Mouse (Mus musculus): ENCODE results near the gene Aplnr. TPM values are rescaled to one million over a fixed set of nuclear protein-coding genes. Genes with fewer than 3 reads are reported as not detected.

Aplnr gene
- polyA plus RNA-seq (2015; fragmentation: Nextera tagmentation; extraction: Ambion mirVana), result 61.8 and 62.0 TPM in 2 replicates

DNA sequence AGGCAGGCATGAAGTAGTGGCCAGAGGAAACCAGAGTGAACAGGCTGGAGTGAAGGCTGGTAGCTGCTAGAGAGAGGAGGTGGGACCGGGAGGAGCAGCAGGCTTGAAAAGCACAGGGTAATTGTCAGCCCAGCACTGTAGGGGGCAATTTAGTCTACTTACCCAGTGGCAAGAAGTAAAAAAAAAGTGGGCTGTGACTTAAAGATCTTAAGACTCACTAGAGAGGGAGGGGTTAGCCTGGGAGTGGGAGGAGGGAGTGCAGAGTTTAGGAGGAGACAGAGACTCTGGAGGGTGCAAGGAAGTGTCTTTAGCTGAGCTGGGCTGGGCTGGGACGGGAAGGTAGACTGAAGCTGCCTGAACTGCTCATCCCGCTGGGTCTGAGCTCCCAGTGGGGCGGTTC is at the start of gene Aplnr:
Aplnr (plus strand) TSS at position 137 of the 400 bp plus-strand sequence.
- peaks cover 16% of the 10 kb centered on the region for H3K4me1 ChIP-seq (ENCODE audit: control insufficient read depth, insufficient read depth, low read length)
- H3K27ac ChIP-seq (ENCODE audit: low read length), result peak within 1 kb of the TSS; percentile 40
- no peaks in the 10 kb centered on the region for H3K36me3 ChIP-seq (ENCODE audit: control insufficient read depth, insufficient read depth, low read length)
- WGBS, result 15% methylated on average over 4 of the region's 4 CpGs
- no peak within 1 kb of the TSS for H3K4me2 ChIP-seq (ENCODE audit: low read depth, low read length)
- no peaks in the 10 kb centered on the region for H3K27me3 ChIP-seq (replicated peaks; ENCODE audit: control insufficient read depth, insufficient read depth, low read length)
- H3K4me3 ChIP-seq (ENCODE audit: low read length), result peak within 1 kb of the TSS; percentile 24
- no peaks in the 10 kb centered on the region for H3K9me3 ChIP-seq (ENCODE audit: control insufficient read depth, low read length)
- peak within 1 kb of the TSS; percentile 40; the same call in 1 of the 2 replicates for H3K9ac ChIP-seq (ENCODE audit: low read depth, low read length)
- peak; percentile 51 for ATAC-seq

DNA sequence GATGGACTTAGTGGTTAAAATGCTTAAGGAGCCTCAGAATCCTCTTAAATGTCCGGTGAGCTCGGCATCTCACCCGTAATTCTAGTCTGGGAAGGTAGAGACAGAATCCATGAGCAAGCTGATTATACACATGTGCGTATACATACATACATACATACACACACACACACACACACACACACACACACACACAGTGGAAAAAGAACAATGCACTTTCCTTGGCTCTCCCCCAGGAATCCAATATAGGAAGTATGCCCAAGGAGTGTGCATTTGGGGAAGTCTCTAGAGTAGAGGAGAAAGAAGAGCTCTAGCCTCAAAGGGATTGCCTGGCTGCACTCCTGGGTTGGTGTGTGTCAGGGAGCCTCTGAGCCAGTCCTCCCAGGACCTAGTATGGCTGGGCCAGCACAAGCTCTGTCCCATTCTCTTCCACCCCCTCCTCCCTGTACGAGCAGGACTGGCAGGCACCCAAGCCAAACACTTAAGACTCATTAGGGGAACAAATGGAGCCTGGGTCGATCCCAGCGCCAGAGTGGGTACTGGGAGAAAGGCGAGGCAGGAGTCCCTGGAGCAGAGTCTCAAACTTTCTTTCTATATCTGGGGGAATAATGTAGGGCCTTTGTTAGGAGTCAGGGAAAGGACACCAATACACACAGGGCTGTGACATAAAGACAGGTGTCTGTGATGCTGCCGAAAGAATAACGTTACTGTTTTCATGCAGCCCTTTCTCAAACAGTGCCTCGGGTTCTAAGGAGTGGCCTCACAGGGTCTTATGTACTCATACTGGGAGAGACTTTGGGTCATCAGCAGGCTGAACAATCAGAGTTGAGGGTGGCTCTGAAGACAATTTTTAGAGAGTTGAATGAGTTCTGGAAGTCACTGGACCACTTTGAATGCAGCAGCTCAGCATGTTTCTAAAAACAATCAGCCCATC is 47.0 kb upstream of the Aplnr start:
- 58% methylated on average over 11 of the region's 11 CpGs for WGBS
- Histone ChIP-seq H3K4me3 (ENCODE audit: low read length) (no peak overlapping the region), H3K4me1 (ENCODE audit: control insufficient read depth, insufficient read depth, low read length) (peaks cover 6% of the 10 kb centered on the region; the same call in 1 of the 2 replicates), H3K9ac (ENCODE audit: low read depth, low read length) (no peak overlapping the region), H3K36me3 (ENCODE audit: control insufficient read depth, insufficient read depth, low read length) (no peaks in the 10 kb centered on the region), H3K9me3 (ENCODE audit: control insufficient read depth, low read length) (no peaks in the 10 kb centered on the region), H3K27me3 (replicated peaks; ENCODE audit: control insufficient read depth, insufficient read depth, low read length) (no peaks in the 10 kb centered on the region), H3K27ac (ENCODE audit: low read length) (no peak overlapping the region), H3K4me2 (ENCODE audit: low read depth, low read length) (no peak overlapping the region)
- ATAC-seq, result peak; percentile 55

DNA sequence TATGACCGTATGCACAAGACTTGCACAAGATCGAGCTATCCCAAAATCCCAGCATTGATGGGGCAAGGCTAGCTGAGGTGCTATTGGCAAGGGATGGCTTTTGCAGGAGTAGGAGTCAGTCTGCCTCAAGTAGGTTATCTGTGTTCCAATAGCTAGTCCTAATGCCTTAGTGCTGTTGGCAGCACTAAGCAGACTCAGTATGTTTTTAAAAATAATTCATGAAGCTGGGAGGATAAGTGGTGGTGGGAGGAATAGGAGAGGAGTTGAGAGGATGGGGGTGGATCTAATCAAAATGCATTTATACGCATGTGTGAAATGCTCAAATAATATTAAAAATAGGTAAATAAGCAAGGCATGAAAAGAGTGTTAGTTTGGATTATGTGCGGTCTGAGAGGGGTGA is 44.7 kb upstream of the Aplnr start:
- 95% methylated on average over 4 of the region's 4 CpGs for WGBS
- H3K36me3 ChIP-seq (ENCODE audit: control insufficient read depth, insufficient read depth, low read length), result no peaks in the 10 kb centered on the region

DNA sequence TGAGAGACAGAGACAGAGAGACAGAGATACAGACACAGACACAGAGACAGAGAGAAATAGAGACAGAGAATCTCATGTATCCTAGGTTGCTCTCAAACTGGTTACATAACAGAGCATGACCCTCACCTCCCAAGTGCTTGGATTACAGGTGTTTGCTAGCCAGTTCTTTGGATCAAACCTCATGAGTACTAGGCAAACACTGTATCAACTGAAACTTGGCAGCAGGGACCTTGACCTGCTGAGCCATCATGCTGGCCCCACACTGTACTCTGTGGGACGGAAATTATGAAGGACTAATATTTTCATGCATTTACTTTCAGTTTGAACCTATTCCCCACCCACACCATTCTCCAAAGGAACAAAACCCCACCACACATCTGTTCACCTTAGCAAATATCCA is 42.6 kb upstream of the Aplnr start:
- H3K9ac ChIP-seq (ENCODE audit: low read depth, low read length), result no peak overlapping the region
- WGBS, result 62% methylated on average over 1 of the region's 1 CpGs

More for the DNA sequence above, 44.7 kb upstream of the Aplnr start:
- H3K27ac ChIP-seq (ENCODE audit: low read length), result no peak overlapping the region
- H3K9me3 ChIP-seq (ENCODE audit: control insufficient read depth, low read length), result no peaks in the 10 kb centered on the region
- no peak overlapping the region for H3K9ac ChIP-seq (ENCODE audit: low read depth, low read length)
- peaks cover 14% of the 10 kb centered on the region for H3K4me1 ChIP-seq (ENCODE audit: control insufficient read depth, insufficient read depth, low read length)
- H3K27me3 ChIP-seq (replicated peaks; ENCODE audit: control insufficient read depth, insufficient read depth, low read length), result no peaks in the 10 kb centered on the region
- no peak overlapping the region for H3K4me2 ChIP-seq (ENCODE audit: low read depth, low read length)
- no peak for ATAC-seq
- no peak overlapping the region for H3K4me3 ChIP-seq (ENCODE audit: low read length)

DNA sequence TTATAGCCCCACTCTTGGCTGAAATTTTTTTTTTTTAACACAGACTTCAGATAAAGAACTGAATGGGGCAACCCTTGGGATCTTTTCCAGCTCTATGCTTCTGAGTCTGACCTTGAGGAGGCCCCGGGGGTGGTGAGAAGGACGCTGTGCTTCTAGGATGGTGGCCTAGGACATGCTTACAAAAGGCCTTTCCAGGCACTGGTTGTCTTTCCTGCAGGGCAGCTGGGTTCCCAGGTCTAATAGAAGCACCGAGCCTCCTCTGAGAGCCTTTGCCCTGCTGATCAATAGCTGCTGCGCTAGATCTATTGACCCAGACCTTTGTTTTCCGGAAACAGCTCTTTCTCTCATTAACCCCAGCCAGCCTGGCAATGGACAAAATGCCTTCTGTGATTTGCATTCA is 40.1 kb upstream of the Aplnr start:
- 0 out of 2 replicates have a peak overlapping the region, but pooled peaks have one; percentile 7 for H3K9ac ChIP-seq (ENCODE audit: low read depth, low read length)
- WGBS, result 33% methylated on average over 5 of the region's 5 CpGs
- no peak overlapping the region for H3K4me2 ChIP-seq (ENCODE audit: low read depth, low read length)
- no peaks in the 10 kb centered on the region for H3K36me3 ChIP-seq (ENCODE audit: control insufficient read depth, insufficient read depth, low read length)
- peaks cover 14% of the 10 kb centered on the region for H3K4me1 ChIP-seq (ENCODE audit: control insufficient read depth, insufficient read depth, low read length)
- no peaks in the 10 kb centered on the region for H3K27me3 ChIP-seq (replicated peaks; ENCODE audit: control insufficient read depth, insufficient read depth, low read length)
- no peak overlapping the region for H3K4me3 ChIP-seq (ENCODE audit: low read length)
- no peaks in the 10 kb centered on the region for H3K9me3 ChIP-seq (ENCODE audit: control insufficient read depth, low read length)
- 0 out of 2 replicates have a peak overlapping the region, but pooled peaks have one; percentile 23 for H3K27ac ChIP-seq (ENCODE audit: low read length)
- ATAC-seq, result peak; percentile 21; the same call in 1 of the 2 replicates

More for the DNA sequence above, 42.6 kb upstream of the Aplnr start:
- Histone ChIP-seq H3K36me3 (ENCODE audit: control insufficient read depth, insufficient read depth, low read length) (no peaks in the 10 kb centered on the region), H3K27me3 (replicated peaks; ENCODE audit: control insufficient read depth, insufficient read depth, low read length) (no peaks in the 10 kb centered on the region), H3K9me3 (ENCODE audit: control insufficient read depth, low read length) (no peaks in the 10 kb centered on the region), H3K27ac (ENCODE audit: low read length) (no peak overlapping the region), H3K4me1 (ENCODE audit: control insufficient read depth, insufficient read depth, low read length) (peaks cover 14% of the 10 kb centered on the region), H3K4me2 (ENCODE audit: low read depth, low read length) (no peak overlapping the region), H3K4me3 (ENCODE audit: low read length) (no peak overlapping the region)
- peak; percentile 67 for ATAC-seq

DNA sequence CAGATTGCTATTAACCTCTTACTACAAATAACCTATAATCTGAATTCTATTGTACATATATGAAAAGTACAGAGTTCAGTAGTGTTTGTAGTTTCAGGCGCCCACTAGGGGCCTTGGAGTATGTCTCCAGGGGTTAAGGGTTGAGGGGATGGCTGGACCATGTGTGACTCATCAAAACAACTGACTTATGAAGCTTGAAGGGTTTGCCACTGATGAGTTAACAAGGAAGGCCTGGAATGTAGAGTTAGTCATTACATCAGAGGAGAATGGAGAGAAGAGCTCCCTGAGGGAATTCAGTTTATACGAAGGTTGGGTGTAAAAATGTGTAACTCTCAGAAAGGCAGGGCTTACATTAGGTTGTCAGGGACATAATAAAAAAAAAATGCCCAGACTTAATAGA is 38.0 kb upstream of the Aplnr start:
- H3K4me3 ChIP-seq (ENCODE audit: low read length), result no peak overlapping the region
- WGBS, result 74% methylated on average over 2 of the region's 2 CpGs

DNA sequence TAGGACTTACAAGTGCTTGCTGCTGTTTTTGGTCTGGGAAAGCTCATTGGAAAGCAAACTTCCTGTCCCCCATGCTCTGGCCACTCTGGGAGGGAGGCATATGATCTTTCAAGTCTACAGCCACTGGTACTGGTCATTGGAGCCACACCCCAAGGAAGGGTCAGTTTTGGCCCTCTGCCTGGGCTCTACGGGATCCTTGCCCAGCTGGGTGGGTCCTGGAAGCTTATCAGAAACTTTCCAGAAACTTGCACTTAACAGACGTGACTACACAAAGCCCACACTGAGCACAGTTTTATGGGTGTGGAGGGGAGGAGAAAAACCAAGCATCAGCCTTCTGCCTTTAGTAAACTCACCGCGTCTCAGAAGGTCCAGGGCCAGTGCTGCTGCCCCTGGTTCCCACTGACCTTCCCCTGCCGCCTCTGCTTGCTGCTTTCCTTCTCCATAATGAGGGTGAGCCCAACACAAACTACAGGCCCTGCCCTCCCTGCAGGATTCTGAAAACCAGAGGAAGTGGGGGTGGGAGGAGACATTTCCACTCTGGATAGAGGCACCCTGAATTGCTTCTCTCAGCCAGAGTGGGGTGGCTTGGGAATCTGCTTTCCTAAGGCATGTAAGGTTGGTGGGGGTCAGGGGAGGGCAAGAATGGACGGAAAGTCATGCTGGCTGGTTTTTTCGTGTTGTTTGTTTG is 37.1 kb upstream of the Aplnr start:
- Histone ChIP-seq H3K27ac (ENCODE audit: low read length) (peak overlapping the region; percentile 30; the same call in 1 of the 2 replicates), H3K36me3 (ENCODE audit: control insufficient read depth, insufficient read depth, low read length) (no peaks in the 10 kb centered on the region), H3K4me3 (ENCODE audit: low read length) (no peak overlapping the region), H3K9me3 (ENCODE audit: control insufficient read depth, low read length) (no peaks in the 10 kb centered on the region), H3K4me1 (ENCODE audit: control insufficient read depth, insufficient read depth, low read length) (peaks cover 14% of the 10 kb centered on the region), H3K9ac (ENCODE audit: low read depth, low read length) (no peak overlapping the region), H3K4me2 (ENCODE audit: low read depth, low read length) (no peak overlapping the region), H3K27me3 (replicated peaks; ENCODE audit: control insufficient read depth, insufficient read depth, low read length) (no peaks in the 10 kb centered on the region)
- ATAC-seq, result peak; percentile 51
- WGBS, result 51% methylated on average over 7 of the region's 7 CpGs

More for the DNA sequence above, 38.0 kb upstream of the Aplnr start:
- H3K4me1 ChIP-seq (ENCODE audit: control insufficient read depth, insufficient read depth, low read length), result peaks cover 14% of the 10 kb centered on the region
- no peak overlapping the region for H3K27ac ChIP-seq (ENCODE audit: low read length)
- H3K4me2 ChIP-seq (ENCODE audit: low read depth, low read length), result no peak overlapping the region
- ATAC-seq, result no peak
- no peak overlapping the region for H3K9ac ChIP-seq (ENCODE audit: low read depth, low read length)
- no peaks in the 10 kb centered on the region for H3K27me3 ChIP-seq (replicated peaks; ENCODE audit: control insufficient read depth, insufficient read depth, low read length)
- no peaks in the 10 kb centered on the region for H3K9me3 ChIP-seq (ENCODE audit: control insufficient read depth, low read length)
- no peaks in the 10 kb centered on the region for H3K36me3 ChIP-seq (ENCODE audit: control insufficient read depth, insufficient read depth, low read length)

DNA sequence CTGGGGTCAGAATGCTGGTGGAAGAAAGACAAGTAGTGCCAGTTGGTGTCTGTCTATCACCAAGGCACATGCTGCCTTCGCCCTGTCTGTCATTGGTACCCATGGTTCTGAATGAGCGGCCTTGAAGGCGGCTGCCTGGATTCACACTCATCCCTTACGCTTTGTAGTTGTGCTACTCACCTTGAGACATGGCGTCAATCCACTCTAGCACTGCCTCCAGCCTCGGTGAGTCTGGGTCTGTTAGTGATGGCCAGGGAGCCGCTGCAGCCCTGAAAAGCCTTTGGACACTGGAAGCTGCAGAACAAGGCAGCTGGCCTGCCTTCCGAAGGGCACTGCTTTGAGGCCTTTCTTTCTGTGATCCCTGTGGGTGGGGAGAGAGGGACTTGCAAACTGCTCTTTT is 32.8 kb upstream of the Aplnr start:
- Histone ChIP-seq H3K4me3 (ENCODE audit: low read length) (no peak overlapping the region), H3K9ac (ENCODE audit: low read depth, low read length) (no peak overlapping the region), H3K27ac (ENCODE audit: low read length) (no peak overlapping the region), H3K9me3 (ENCODE audit: control insufficient read depth, low read length) (no peaks in the 10 kb centered on the region), H3K4me2 (ENCODE audit: low read depth, low read length) (no peak overlapping the region), H3K4me1 (ENCODE audit: control insufficient read depth, insufficient read depth, low read length) (peaks cover 23% of the 10 kb centered on the region), H3K27me3 (replicated peaks; ENCODE audit: control insufficient read depth, insufficient read depth, low read length) (no peaks in the 10 kb centered on the region), H3K36me3 (ENCODE audit: control insufficient read depth, insufficient read depth, low read length) (no peaks in the 10 kb centered on the region)
- no peak for ATAC-seq
- 79% methylated on average over 8 of the region's 8 CpGs for WGBS

DNA sequence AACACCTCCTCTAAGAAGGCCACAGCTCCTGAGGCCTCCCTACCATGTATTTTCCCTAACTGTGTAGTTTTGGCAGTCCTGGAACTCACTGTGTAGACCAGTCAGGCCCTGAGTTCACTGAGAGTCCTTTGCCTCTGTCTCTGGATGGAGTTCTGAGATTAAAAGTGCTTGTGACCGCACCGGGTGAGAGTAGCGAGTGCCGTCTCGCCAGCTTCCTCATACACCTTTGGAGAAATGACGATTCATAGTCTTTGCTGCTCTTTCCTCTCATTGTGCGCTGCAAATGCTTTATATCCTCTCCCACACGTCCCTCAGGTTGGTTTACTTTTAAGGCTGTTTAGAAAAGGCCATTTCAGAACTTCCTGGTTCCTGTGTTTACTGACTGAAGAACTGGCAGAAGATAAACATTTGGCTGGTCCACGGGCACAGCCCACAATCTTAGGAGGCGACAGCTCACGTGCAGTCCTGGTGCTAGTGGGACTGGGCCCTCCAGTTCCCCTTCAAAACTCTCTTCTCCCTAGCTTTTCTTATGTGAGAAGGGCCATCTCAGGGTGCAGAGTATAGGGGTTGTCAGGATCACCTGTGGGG is 30.5 kb upstream of the Aplnr start:
- peak overlapping the region; percentile 12; the same call in 1 of the 2 replicates for H3K4me2 ChIP-seq (ENCODE audit: low read depth, low read length)
- H3K4me3 ChIP-seq (ENCODE audit: low read length), result no peak overlapping the region
- H3K4me1 ChIP-seq (ENCODE audit: control insufficient read depth, insufficient read depth, low read length), result peaks cover 17% of the 10 kb centered on the region
- peak; percentile 34 for ATAC-seq
- H3K9me3 ChIP-seq (ENCODE audit: control insufficient read depth, low read length), result no peaks in the 10 kb centered on the region
- no peaks in the 10 kb centered on the region for H3K27me3 ChIP-seq (replicated peaks; ENCODE audit: control insufficient read depth, insufficient read depth, low read length)
- WGBS, result 32% methylated on average over 11 of the region's 11 CpGs
- H3K36me3 ChIP-seq (ENCODE audit: control insufficient read depth, insufficient read depth, low read length), result no peaks in the 10 kb centered on the region
- H3K9ac ChIP-seq (ENCODE audit: low read depth, low read length), result peak overlapping the region; percentile 25; the same call in 1 of the 2 replicates
- peak overlapping the region; percentile 61 for H3K27ac ChIP-seq (ENCODE audit: low read length)

Measured in intestine, embryonic 16.5 days (tissue).